Mouse (Mus musculus): Measurements from ENCODE around the gene Golga4. TPM values are rescaled to one million over a fixed set of nuclear protein-coding genes. Genes with fewer than 3 reads are reported as not detected.

Gene Golga4
- total RNA-seq, 2 experiments from 2014 or later, result 84.1 to 116 TPM

DNA sequence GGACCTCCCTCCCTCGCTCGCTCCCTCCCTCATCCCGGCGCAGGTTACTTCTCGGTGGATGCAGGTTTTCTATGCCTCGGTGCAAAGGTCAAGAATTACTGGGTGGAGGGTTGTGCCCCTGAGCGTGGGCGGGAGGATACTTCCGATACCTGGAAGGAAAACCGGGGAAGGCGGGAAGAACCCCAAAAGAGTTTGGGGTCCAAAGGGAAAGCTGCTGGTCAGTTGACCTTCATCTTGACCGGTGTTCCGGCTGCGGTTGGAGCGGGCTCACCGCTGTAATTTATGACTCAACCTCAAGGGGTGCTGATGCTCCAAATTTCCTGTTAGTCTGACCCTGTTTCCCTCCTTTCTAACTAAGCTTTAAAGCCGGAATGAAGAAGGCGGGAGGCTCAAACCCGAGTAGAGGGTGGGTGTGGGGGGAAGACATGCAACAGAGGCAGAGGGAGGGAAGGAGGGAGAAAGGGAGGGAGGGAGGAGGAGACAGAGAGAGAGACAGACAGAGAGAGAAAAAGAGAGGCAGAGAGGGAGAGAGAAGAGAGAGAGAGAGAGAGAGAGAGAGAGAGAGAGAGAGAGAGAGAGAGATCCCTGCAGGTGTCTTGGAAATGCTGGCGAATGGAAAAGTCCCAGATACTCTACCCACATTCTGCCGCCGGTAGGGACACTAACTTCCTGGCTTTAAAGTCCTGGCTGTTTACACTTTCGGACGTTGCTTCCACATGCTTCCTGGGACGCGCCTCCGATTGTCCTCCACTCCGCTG, 17.8 kb upstream of the Golga4 start:
- DNase-seq (ENCODE audit: low spot score in 2 of 2), result no peak
- intact Hi-C loops (cut with DNase I), result loop anchor here (2.0 kb wide), 1 partner anchor 436 kb away; no protein-coding TSS in a partner anchor

DNA sequence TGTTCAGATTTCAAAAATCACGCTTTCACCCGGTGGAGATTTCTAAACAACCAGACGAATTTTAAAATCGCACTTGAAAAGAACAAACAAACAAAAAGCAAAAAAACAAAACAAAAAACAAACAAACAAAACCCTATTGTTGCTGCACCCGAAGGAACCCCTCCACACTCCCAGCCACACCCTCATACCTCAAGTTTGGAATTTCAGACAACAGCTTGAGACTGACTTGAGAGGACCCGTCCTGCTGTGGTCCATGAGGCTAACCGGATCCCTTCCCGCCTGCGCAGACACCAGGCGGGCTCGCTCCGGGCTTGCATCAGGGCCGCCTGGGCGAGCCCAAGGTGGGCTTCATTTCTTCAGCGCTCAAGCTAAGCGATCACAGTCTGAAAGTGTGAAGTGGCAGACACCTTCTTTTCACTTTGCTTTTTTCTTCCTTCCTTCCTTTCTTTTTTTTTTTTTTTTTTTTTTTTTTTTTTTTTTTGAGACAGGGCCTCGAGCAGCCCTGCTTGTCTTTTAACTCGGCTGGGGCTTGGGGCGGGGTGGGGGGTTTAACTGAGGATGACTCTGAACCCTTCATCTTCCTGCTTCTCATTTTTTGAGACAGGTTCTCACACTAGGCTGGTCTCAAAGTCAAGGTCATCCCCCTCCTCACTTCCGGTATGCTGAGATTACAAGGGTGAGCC, 17.0 kb upstream of the Golga4 start:
- intact Hi-C loops (cut with DNase I), result loop anchor here (1.0 to 2.0 kb wide), 2 partner anchors 390 to 436 kb away; no protein-coding TSS in a partner anchor
- DNase-seq (ENCODE audit: low spot score in 2 of 2), result no peak

DNA sequence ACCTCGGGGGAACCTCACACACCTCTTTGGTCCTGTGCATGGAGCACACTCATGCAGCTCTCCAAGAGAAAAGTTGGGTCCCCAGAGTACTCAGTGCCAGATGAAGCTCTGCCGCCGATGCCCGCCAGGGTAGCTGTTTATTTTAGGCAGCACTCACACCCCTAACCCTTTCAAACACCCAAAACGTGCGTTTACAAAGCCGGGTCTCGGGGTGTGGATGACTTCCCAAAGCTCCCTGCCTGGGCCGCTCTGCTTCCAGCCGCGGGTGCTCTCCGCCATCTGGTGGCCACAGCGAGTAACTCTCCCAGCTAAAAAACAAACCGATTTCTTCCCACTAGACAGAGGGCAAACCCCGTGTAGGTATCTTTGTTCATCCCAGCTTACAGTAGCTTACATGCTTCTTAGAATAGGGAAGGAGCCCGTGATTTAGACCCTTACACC, 16.5 kb upstream of the Golga4 start:
- intact Hi-C loops (cut with DNase I), result loop anchor here (1.0 to 10.0 kb wide), 4 partner anchors 325 to 447 kb away; partner anchors contain the start of gene Azi2
- DNase-seq (ENCODE audit: low spot score in 2 of 2), result peak in 1 of 2 experiments; percentile 69

DNA sequence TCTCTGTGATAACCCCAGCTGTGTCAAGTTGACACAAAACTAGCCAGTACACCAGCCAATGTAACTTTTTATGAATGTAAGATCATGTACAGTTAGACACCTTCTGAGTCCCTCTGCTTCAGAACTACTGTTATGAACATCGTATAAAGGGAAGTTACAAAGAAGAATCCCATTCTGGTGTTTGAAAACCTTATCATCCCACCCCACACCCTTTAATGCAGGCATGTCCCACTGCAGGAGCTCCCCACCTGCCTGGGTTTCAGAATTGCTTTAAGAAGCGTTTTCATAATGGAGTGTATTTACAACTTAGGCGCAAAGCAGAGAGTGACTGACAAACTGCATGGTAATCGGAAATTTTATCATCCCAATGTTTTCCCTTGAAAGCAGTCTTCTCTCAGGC, 14.9 kb upstream of the Golga4 start:
- intact Hi-C loops (cut with DNase I), result loop anchor here (5.0 to 10.0 kb wide), 2 partner anchors 326 to 449 kb away; partner anchors contain the start of gene Azi2
- no peak for DNase-seq (ENCODE audit: low spot score in 2 of 2)

DNA sequence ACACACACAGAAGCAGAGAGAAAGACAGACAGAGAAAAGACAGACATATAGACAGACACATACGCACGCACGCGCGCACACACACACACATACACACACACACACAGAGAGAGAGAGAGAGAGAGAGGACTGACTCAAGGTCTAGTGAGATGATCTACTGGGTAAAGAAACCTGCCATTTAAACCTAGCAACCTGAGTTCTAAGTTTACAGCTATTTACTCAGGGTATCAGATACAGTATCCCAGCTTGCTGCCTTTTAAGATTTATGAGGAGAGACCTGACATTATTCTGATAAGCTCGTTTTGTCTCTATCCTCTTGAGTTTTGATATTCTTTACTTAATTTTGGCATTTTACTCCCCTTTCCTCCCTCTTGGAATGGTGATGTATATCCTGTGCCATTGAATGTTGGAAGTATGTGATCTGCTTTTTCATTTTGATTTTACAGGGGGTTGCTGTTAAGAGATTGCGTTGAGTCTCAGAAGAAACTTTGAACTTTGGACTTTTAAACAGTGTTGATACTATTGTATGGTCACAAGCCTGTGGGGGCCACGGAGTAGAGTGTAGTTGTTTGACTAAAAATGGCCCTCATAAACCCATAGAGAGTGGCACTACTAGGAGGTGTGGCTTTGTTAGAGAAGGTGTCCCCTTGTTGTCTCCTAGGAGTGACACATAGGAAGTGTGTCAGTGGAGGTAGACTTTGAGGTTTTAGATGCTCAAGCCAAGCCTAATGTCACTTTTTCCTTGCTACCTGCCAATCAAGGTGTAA, 13.0 kb upstream of the Golga4 start:
- intact Hi-C loops (cut with DNase I), result loop anchor here (5.0 to 10.0 kb wide), 2 partner anchors 328 to 451 kb away; partner anchors contain the start of gene Azi2
- no peak for DNase-seq (ENCODE audit: low spot score in 2 of 2)

DNA sequence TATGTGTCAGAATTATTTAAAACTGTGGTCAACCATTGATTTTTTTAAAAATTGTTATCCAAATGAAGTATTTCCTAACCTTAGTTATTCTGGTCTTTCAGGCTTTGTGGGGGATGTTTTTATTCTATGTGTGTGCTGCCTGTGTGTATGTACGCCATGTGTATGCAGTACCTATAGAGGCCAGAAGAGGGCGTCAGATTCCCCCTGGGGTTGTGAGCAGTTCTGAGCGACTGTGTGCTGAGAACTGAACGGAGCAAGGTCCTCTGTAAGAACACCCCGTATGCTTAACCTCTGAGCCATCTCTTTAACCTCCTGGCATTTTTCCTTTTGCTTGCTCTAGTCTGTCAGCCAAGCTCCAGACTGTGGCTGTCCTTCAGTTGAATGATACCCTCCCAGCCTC, 12.0 kb upstream of the Golga4 start:
- no peak for DNase-seq (ENCODE audit: low spot score in 2 of 2)
- intact Hi-C loops (cut with DNase I), result loop anchor here (5.0 to 10.0 kb wide), 2 partner anchors 329 to 452 kb away; partner anchors contain the start of gene Azi2

DNA sequence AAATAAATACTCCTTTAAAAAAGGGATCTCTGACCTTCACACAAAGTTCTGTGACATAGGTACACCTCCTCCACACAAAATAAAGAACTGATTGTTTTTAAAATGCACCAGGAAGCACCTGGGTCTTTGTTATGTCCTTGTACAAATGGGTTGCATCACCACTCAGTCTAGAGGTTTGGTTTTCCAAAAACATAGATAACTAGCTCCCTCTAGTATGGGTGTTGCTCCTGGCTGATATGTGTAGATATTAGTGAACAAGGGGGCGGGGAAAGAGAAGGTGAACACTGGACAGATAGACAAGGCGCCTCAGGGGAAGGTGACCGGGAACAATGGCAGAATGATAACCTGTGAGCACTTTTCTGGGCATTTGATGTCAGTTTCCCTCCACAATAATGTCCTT, 10.1 kb upstream of the Golga4 start:
- intact Hi-C loops (cut with DNase I), result loop anchor here (10.0 kb wide), 1 partner anchor 331 kb away; no protein-coding TSS in a partner anchor

DNA sequence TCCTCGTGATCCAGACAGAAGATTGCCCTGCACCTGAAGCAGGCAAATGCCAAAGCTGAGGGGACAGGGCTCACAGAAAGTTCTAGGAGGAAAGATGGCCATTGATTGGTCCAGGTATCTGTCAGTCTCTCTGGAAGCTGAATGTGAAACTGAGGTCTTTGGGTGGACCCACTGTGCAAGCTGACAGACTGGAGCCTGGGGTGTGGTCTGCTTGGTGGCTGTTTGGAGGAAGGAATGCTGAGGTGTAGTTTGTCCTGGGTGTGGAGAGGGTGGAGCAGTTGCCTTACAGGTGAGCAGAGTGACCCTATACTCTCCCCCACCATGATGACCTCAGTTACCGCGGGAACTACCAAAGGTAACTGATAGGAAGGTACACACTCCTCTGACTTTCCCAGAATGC, 9.1 kb upstream of the Golga4 start:
- DNase-seq (ENCODE audit: low spot score in 2 of 2), result no peak
- intact Hi-C loops (cut with DNase I), result loop anchor here (10.0 kb wide), 1 partner anchor 332 kb away; no protein-coding TSS in a partner anchor

More for the DNA sequence above, 10.1 kb upstream of the Golga4 start:
- DNase-seq (ENCODE audit: low spot score in 2 of 2), result no peak

DNA sequence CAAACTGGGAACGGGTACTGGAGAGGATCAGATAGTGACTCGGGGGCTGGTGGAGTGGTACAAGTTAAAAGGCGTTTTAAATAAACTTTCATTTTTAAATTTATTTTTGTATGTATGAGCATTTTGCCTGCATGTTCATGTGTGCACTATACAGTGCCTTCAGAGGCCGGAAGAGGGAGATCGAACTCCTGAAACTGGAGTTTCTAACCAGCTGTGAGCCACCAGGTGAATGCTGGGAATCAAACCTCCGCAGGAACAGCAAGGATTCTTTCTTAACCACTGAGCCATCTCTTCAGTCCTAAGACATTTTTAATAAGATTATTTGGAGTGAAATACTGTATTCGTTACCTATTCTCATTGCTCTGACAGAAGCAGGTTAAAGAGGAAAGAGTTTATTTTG, 8.0 kb upstream of the Golga4 start:
- intact Hi-C loops (cut with DNase I), result loop anchor here (10.0 kb wide), 1 partner anchor 333 kb away; no protein-coding TSS in a partner anchor
- DNase-seq (ENCODE audit: low spot score in 2 of 2), result no peak

DNA sequence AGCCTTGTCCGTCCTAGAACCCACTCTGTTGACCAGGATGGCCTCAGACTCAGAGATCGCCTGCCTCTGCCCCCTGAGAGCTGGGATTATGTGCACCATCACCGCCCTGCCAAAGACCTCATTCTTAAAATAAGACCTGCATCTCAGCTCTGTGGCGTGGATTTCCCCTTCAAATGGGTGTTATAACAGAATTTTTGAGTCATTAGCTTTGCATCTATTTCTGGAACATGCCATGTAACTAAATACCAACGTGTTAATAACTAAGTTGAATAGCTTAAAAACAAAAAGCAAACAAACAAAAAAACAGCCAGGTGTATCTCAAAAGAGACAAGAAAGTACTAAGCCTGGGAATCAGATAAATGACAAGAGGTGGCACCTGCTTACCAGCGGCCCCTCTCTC, 5.1 kb upstream of the Golga4 start:
- no peak for DNase-seq (ENCODE audit: low spot score in 2 of 2)
- intact Hi-C loops (cut with DNase I), result no loop called here

DNA sequence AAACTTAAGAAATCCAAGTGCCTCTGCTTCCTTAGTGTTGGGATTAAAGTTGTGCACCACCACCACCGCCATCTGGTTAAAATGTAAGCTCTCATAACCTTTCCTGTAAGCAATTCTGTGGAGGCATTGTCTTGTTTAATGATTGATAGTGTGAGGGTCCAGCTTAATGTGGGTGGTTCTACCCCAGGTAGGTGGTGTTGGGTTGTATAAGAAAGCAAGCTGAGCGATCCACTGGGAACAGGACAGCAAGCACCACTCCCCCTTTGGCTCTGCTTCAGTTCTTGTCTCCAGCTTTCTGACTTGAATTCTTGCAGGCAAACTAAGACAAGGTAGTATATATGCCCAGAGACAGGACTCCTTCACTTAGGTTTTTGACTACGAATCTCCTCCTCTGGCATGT, 1.4 kb upstream of the Golga4 start:
- DNase-seq (ENCODE audit: low spot score in 2 of 2), result no peak
- intact Hi-C loops (cut with DNase I), result no loop called here

DNA sequence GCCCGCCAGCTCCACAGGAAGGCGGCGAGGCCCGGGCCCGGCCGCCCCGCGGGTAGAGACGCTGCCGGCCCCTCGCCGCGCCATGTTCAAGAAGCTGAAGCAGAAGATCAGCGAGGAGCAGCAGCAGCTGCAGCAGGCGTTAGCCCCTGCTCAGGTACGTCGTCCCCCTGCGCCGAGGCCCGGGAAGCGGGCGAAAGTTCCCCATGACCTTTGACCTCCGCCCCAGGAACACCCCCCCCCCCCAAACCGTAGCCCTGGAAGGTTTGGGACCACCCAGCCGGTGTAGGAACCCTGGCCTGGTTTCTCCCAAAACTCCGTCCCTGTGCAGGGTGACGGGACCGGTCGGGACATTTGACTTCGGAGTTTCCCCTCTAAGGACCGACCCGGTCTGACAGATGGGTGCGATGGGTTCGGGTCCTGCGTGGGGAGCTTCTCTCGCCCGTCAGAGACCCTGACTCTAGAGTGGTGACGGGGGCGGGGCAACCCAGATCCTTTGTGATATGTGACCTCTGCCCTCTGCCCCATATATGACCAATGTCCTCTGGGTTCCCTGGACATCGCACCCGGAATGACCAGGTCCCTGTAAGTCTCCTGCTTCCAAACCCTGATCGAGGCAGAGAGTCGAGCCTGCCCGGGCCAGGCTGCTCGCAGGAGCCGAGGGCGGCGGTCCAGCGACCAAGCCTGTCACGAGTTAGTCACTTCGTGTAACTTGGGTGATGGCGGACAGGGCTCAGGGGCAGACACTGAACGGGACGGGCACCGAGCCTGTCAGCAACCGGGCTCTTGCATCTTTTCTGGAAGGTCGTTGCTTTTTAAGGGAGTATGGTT, 551 bp downstream of the Golga4 start:
- intact Hi-C loops (cut with DNase I), result no loop called here
- DNase-seq (ENCODE audit: low spot score in 2 of 2), result peak in 1 of 2 experiments; percentile 28

DNA sequence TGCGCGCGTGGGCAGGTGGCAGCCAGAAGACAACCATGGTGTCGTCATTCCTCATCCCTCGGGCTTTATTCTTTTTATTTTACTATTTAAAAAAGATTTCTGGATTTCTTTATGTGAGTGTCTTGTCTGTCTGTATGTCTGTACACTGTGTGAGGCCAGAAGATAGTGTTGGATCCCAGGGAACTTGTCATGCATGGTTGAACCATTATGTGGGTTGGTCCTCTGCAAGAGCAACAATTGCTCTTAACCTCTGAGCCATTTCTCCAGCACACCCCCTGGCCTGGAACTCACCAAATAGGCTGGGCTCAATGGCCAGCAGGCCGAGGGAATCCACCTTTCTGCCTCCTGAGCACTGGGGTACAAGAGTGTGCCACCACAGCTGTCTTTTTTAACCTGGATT, 1.5 kb downstream of the Golga4 start:
- DNase-seq (ENCODE audit: low spot score in 2 of 2), result no peak
- intact Hi-C loops (cut with DNase I), result no loop called here

DNA sequence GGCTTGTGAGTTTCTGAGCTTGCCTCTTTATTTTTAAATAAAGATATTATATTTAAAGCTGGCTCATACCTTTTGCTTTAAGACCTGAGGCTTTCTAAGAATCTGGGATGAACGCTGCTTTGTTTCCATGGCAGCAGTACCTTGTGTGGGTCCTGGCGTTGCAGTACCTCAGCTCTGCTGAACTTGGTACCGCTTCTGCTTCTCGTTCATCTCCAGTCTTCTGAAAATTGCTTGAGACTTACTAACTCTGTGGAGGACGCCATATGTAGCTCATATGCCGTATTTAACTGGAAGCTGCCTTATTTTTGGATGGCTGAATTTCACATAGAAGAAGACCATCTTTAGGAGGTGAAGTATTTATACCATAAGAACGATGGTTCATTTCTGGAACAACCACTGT, 2.5 kb downstream of the Golga4 start:
- intact Hi-C loops (cut with DNase I), result no loop called here
- no peak for DNase-seq (ENCODE audit: low spot score in 2 of 2)

DNA sequence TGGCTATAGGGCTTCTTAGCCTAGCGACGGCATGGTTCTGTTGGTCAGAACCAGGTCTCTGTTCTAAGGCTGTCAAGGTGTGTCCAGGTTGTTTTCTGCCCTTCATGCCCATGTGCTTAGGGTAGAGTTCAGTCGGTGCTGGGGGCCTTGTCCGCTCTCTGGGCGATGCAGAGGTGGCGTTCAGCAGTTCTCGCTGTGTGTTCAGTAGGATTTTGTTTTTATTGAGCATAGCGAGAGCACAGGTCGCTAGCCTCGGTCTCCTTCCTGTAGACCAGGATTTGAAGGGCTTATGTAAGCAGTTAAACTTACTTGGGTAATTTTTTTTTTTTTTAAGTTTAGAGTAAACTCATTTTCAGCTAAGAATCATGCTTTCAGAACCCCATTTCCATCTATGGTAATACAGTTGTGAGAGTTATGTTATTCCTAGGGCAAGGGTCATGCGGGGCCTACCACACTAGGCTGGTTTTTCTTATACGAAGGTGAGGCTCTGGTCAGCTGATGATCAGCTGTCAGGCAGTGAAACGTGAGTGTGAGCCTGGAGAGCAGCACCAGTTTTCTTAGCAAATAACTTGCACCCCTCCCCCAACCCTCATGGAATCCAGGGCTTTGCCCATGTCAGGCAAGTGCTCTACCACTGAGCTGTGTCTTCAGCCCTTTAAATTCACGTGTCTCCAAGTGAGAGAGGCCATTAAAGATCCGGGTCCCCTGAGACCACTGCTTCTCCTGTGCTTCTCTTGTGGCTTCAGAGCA, 5.0 kb downstream of the Golga4 start:
- intact Hi-C loops (cut with DNase I), result no loop called here
- no peak for DNase-seq (ENCODE audit: low spot score in 2 of 2)

DNA sequence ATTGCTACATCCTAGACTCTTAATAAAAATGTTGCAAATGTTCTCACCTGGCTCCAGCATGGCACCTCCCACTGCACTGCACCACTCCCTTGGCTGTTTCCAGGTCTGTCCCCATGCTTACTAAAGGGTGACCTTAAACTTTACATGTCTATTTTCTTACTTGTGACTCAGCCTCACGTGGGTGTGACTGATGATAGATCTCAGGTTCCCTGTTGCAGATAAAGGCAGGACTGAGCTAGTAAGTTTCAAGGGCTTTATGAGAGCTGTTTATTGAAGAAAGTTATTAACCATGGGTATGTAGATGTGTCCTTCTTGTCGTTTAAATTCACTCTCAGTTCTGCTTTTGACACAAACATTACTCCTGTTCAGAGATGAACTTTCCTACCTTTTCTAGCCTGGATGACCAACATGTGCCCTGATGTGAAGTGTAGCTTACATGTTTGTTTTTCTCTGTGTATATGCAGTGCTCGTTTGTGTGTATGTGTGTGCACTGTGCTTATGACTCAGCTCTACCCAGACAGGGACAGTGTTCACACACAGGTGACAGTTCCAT, 6.7 kb downstream of the Golga4 start:
- DNase-seq (ENCODE audit: low spot score in 2 of 2), result no peak
- intact Hi-C loops (cut with DNase I), result no loop called here

DNA sequence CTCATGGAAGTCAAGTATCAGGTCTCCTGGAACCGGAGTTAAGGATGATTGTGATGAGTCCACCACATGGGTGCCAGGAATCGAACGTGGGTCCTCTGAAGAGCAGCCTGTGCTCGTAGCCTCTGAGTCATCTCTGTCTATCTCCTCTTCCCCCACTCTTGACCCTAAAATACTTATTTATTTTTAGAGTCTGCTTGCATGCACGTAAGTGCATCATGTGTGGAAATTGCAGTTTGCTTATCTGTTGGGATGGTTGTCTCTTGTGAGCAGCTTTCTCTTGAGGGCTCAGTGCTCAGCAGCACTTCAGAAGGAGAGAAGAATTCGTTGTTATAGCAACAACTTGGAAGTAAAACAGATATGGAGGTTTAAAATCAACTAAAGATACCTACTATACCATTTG, 9.4 kb downstream of the Golga4 start:
- DNase-seq (ENCODE audit: low spot score in 2 of 2), result no peak
- intact Hi-C loops (cut with DNase I), result no loop called here

DNA sequence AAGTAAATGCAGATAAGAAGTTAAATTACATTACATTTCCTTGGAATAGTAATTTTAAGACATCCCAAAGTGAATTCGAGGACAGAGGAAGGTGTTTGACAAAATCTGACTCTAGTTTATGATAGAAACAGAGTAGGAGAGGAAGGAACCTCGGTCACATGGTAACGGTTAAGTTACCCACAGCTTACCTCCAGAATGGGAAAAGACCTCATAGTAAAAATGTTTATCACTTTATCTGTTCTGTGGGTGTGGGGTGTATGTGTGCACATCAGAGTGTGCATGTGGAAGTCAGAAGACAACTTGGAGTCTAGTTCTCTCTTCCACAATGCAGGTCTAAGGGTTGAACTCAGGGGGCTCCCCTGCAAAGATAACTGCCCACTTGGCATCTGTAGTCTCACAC, 10.1 kb downstream of the Golga4 start:
- no peak for DNase-seq (ENCODE audit: low spot score in 2 of 2)
- intact Hi-C loops (cut with DNase I), result no loop called here

All from left cerebral cortex, postnatal 36 days (tissue).